Mouse (Mus musculus): ENCODE measurements at regions not wholly inside any gene's neighbourhood (a gene's known extent, or its start where the extent isn't known, plus 50 kb on each side); places are given as distances from the start of the nearest gene placed in this dataset.

DNA sequence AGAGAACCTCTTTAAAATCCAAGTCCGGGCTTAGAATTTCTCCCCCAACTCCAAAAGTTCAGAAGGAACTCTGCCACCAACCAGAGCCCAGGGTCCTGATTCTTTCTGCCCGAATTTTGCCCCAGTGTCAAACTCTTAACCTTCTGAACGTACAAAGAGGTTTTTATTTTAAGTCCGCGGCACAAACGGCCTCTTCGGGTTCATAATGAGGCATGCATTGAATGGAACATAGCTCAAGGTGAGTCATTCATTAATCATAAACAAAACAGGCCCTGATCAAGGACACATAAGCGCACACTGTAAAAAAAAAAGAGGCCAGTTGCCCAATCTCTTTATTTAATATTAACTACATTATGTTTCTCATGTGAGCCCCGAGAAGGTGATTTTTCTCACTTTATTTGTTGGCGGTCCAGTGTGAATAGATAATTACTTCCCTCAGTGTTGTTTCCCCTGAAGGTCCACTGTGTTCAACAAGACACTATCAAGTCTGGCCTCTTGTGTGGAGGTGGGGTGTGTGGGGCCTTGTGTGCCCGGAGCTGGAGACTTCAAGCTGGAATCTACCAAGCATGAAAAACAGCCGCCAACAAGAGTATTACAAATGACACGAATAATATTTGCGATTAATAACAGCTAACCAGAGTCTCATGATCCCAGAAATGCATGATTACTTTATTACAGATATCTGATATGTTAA lies 241.1 kb upstream of the Sall1 start:
- 80% methylated on average over 14 of the region's 14 CpGs for WGBS
- TF ChIP-seq POLR2A (IDR thresholded peaks at IDR 0.05; ENCODE audit: borderline replicate concordance, extremely low read depth, low read depth, low read length) (no peak), CTCF (IDR thresholded peaks at IDR 0.05; ENCODE audit: insufficient read depth, low read length) (no peak)
- no peak for DNase-seq
- H3K4me1 ChIP-seq (ENCODE audit: control insufficient read depth, insufficient read depth, low read length), result no peaks in the 10 kb centered on the region; the same call in 1 of the 2 replicates
- no peak overlapping the region for H3K4me3 ChIP-seq (replicated peaks; ENCODE audit: extremely low read depth, low read depth, low read length)

DNA sequence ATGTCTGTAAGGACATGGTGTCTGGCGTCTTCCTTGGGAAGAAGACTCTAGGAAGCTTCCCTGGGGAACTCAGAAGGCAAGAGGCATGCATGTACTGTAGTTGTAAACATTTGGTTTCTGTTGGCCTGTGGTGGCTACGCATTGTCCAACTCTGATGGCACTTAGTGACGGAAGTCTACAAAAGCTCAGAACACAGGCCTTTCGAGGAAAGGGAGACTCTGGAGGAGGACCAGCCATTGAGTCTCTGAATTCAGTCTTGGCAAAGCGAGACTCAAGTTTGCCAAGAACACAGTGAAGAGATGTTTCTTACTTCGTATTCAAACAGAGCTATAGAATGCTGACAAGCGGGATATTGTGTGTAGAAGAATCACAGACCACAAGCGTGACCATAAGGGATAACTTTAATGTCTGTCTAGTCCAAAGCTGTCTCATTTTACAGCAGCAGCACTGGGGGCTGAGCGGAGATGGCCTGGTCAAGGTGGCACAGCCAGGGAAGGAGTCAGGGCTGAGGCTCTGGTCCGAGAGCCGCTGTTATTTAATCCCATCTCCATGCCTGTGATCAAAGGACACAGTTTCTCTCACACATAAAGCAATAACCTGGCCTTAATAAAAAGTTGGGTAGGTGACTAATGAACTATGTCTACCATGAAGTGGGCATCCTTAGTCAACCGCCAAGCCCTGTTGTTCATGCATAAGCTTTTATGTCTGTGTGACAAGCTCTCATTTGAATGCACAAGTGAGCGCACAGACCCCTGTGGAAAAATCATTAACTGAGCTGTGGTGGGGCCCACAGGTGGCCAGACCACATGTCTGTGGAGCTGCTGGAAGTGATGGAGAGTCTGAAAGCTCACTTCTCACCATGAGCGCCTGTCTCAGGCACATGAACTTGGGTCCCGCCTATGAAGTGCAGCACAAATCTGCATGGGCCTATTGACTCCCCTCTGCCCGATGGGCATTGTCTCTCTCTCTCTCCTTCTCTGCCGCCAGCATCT lies 239.4 kb upstream of the Sall1 start:
- no peak for DNase-seq
- Histone ChIP-seq H3K4me3 (replicated peaks; ENCODE audit: extremely low read depth, low read depth, low read length) (no peak overlapping the region), H3K4me1 (ENCODE audit: control insufficient read depth, insufficient read depth, low read length) (no peaks in the 10 kb centered on the region; the same call in 1 of the 2 replicates)
- 90% methylated on average over 17 of the region's 17 CpGs for WGBS
- TF ChIP-seq CTCF (IDR thresholded peaks at IDR 0.05; ENCODE audit: insufficient read depth, low read length) (no peak), POLR2A (IDR thresholded peaks at IDR 0.05; ENCODE audit: borderline replicate concordance, extremely low read depth, low read depth, low read length) (no peak)

DNA sequence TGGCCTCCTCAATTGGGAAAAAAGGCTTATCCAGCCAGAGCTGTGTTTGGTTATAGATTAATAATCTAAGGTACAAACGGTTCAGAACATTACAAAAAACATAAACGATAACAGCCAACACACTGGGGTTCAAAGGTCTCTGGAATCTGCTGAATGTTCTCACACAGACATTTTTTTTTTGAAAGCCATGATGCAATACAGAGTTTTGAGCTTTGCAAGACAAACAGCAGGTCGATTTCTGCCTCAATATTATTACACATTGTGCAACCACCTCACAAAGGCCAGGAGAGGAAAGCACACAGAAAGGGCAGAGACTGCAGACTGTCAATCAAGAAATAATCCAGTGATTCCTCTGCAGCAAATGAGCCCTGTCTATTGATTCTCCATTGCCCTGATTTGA lies 235.9 kb upstream of the Sall1 start:
- 38% methylated on average over 3 of the region's 3 CpGs for WGBS
- no peaks in the 10 kb centered on the region; the same call in 1 of the 2 replicates for H3K4me1 ChIP-seq (ENCODE audit: control insufficient read depth, insufficient read depth, low read length)
- DNase-seq, result no peak

DNA sequence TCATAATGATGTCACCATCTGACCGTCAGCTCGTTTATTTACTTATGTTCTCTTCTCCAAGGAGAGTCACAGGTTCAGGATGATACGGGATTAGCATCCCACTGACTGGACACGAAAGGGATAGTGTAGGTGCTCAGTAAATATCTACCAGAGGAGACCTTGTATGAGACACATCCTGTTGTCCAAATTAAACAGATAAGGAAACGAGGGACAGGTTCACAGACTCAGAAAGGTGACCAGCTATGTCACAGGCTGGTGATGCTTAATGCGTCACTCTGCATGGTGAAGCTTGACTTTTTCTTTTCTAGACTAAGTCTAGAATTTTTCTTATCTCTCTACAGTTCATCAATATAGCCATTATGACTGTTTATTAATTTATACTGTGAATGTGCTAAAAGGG lies 235.2 kb upstream of the Sall1 start:
- DNase-seq, result no peak
- TF ChIP-seq CTCF (IDR thresholded peaks at IDR 0.05; ENCODE audit: insufficient read depth, low read length), result no peak
- no peak for TF ChIP-seq POLR2A (IDR thresholded peaks at IDR 0.05; ENCODE audit: borderline replicate concordance, extremely low read depth, low read depth, low read length)
- no peak overlapping the region for H3K4me3 ChIP-seq (replicated peaks; ENCODE audit: extremely low read depth, low read depth, low read length)
- 69% methylated on average over 6 of the region's 6 CpGs for WGBS
- H3K4me1 ChIP-seq (ENCODE audit: control insufficient read depth, insufficient read depth, low read length), result no peaks in the 10 kb centered on the region; the same call in 1 of the 2 replicates

More for the DNA sequence above, 235.9 kb upstream of the Sall1 start:
- no peak overlapping the region for H3K4me3 ChIP-seq (replicated peaks; ENCODE audit: extremely low read depth, low read depth, low read length)
- TF ChIP-seq POLR2A (IDR thresholded peaks at IDR 0.05; ENCODE audit: borderline replicate concordance, extremely low read depth, low read depth, low read length) (no peak), CTCF (IDR thresholded peaks at IDR 0.05; ENCODE audit: insufficient read depth, low read length) (no peak)

DNA sequence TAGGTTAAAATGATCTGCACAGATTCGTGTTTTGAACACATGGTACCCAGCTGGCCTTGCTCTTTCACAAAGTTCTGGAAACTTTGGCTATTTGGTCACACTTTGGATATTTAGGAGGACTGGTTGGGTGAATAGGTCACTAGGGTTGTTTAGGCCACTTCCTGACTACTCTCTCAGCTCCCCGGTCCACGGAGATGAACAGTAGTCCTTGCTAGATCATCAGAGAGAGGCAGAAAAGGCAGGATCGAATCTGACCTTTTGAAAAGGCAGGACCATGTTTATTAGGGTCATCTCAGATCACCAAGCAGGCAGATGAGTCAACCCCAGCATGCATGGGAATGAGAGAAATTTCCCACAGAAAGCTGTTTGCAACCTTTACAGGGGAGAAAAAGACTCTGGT lies 229.3 kb upstream of the Sall1 start:
- DNase-seq, result no peak
- TF ChIP-seq POLR2A (IDR thresholded peaks at IDR 0.05; ENCODE audit: borderline replicate concordance, extremely low read depth, low read depth, low read length), result no peak
- no peak for TF ChIP-seq CTCF (IDR thresholded peaks at IDR 0.05; ENCODE audit: insufficient read depth, low read length)
- Histone ChIP-seq H3K4me3 (replicated peaks; ENCODE audit: extremely low read depth, low read depth, low read length) (no peak overlapping the region), H3K4me1 (ENCODE audit: control insufficient read depth, insufficient read depth, low read length) (0 out of 2 replicates have a peak, but pooled peaks cover 3% of the 10 kb centered on the region)
- WGBS, result 62% methylated on average over 4 of the region's 4 CpGs

DNA sequence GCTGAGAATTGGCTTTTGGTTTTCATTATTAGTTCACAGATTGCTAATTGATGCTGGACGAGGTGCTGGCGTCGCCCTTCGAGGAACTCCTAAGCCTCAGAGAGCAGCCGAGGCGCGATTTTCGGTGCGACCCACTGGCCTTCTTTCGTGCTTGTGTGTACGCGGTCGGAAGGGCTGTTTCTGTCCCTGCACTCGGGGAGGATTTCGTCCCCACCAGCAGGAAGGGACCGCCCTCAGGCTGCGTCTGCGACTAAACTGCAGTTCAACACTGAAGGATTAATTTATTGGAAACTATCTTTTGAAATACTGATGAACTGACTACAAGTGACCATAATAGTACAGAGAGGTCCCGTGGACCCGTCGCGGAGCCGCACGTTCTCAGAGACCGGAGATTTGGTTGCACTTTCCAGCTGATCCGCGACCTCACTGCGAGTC lies 228.4 kb upstream of the Sall1 start:
- TF ChIP-seq CTCF (IDR thresholded peaks at IDR 0.05; ENCODE audit: insufficient read depth, low read length), result no peak
- no peak for TF ChIP-seq POLR2A (IDR thresholded peaks at IDR 0.05; ENCODE audit: borderline replicate concordance, extremely low read depth, low read depth, low read length)
- DNase-seq, result peak; percentile 17
- H3K4me1 ChIP-seq (ENCODE audit: control insufficient read depth, insufficient read depth, low read length), result 0 out of 2 replicates have a peak, but pooled peaks cover 3% of the 10 kb centered on the region
- 2% methylated on average over 28 of the region's 28 CpGs for WGBS
- H3K4me3 ChIP-seq (replicated peaks; ENCODE audit: extremely low read depth, low read depth, low read length), result peak overlapping the region; percentile 10

DNA sequence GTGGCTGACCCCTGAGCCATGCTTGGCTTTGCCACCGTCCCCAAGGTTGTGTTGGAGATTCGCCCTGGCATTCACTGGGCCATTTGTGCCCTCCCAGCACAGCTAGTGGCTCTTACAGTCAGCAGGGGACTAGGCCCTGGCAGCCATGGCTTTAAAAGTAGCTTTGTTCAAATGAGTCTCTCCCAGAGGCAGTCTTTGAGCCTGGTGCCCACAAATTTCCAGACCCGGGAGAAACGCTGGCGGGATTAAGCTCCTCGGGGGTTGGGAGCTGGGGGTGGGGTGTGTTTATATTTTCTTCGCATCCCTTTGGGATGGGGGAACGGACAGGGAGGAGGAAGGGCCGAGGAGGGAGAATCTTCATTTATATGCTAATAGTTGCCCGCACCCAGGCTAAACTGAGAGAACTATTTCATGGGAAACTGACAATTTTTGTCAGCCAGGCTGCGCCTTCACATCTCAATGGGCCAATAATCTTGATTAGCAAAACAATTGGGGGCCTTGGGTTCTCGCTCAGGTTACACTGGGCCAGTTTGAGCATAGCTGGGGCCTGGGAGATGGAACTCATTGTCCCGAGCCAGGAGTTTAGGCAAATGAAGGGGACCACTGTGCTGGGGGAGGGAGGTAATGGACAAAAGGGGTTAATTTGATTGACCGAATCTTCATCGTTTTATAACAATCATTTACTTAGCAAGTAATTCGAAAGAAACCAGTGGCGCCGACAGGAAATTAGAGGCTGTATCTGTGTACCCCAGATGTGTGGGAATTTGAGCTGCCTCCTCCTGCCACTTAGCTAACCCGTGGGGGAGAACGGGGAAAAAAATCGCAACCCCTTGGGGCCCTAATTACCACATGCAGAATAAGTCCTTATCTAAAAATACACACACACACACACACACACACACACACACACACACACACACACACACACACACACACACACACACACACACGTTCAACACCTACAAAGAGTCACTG lies 227.7 kb upstream of the Sall1 start:
- DNase-seq, result peak; percentile 4
- 0 out of 2 replicates have a peak, but pooled peaks cover 3% of the 10 kb centered on the region for H3K4me1 ChIP-seq (ENCODE audit: control insufficient read depth, insufficient read depth, low read length)
- no peak for TF ChIP-seq CTCF (IDR thresholded peaks at IDR 0.05; ENCODE audit: insufficient read depth, low read length)
- 46% methylated on average over 22 of the region's 22 CpGs for WGBS
- no peak overlapping the region for H3K4me3 ChIP-seq (replicated peaks; ENCODE audit: extremely low read depth, low read depth, low read length)

DNA sequence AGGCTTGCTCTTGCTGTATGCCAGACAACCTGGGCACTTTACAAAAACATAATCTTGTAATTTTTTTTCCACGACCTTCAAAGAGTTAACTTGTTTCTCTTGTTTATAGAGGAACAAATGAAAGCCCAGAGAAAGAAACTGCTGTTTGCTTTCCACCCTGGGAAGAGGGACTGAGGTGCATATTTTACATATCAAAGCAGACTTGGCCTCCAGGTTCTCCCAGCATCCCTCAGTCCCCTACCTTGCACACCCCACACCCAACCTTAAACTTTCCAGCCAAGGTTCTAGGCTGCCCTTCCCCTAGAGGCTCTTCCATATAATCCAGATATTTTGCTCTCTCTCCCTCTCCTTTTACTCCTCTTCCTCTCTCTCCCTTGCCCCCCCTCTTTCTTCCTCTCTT lies 226.0 kb upstream of the Sall1 start:
- TF ChIP-seq POLR2A (IDR thresholded peaks at IDR 0.05; ENCODE audit: borderline replicate concordance, extremely low read depth, low read depth, low read length), result no peak
- TF ChIP-seq CTCF (IDR thresholded peaks at IDR 0.05; ENCODE audit: insufficient read depth, low read length), result no peak
- no peak for DNase-seq
- Histone ChIP-seq H3K4me3 (replicated peaks; ENCODE audit: extremely low read depth, low read depth, low read length) (no peak overlapping the region), H3K4me1 (ENCODE audit: control insufficient read depth, insufficient read depth, low read length) (0 out of 2 replicates have a peak, but pooled peaks cover 3% of the 10 kb centered on the region)
- 29% methylated on average over 1 of the region's 1 CpGs for WGBS

Measured in lung, adult 2 months (tissue).